Mouse (Mus musculus) kidney, embryonic 15.5 days (tissue): ENCODE results near the gene Tmem39a. TPM values are rescaled to one million over a fixed set of nuclear protein-coding genes. Genes with fewer than 3 reads are reported as not detected.

Experiments
- ATAC-seq: fragments of 200-750 bp; cut with Nextera tagmentation; replicated peaks from 2 replicates; pipeline ENCODE4 v1.8.0; 2017; ENCODE audit warnings: moderate TSS enrichment; ENCODE audit not compliant: low FRiP score
- H3K27ac ChIP-seq: fragments of 300-500 bp; sonication (generic); 2 replicates; pipeline ENCODE4 v1.5.1; 2015; ENCODE audit warnings: mild to moderate bottlenecking, inconsistent platforms
- H3K27me3 ChIP-seq: fragments of 300-500 bp; sonication (generic); 2 replicates; pipeline ENCODE4 v1.6.1; 2015; ENCODE audit warnings: inconsistent platforms
- H3K36me3 ChIP-seq: fragments of 300-500 bp; sonication (generic); 2 replicates; pipeline ENCODE4 v1.6.1; 2015; ENCODE audit warnings: inconsistent platforms
- H3K4me1 ChIP-seq: fragments of 300-500 bp; sonication (generic); 2 replicates; pipeline ENCODE4 v1.6.1; 2015; ENCODE audit warnings: inconsistent platforms
- H3K4me2 ChIP-seq: fragments of 300-500 bp; sonication (generic); 2 replicates; pipeline ENCODE4 v1.6.1; 2015; ENCODE audit warnings: moderate library complexity, mild to moderate bottlenecking, inconsistent platforms
- H3K4me3 ChIP-seq: fragments of 300-500 bp; sonication (generic); replicated peaks from 2 replicates; pipeline ENCODE4 v1.5.1; 2015; ENCODE audit warnings: mild to moderate bottlenecking, inconsistent platforms
- H3K9ac ChIP-seq: fragments of 300-500 bp; sonication (generic); 2 replicates; pipeline ENCODE4 v1.6.1; 2015; ENCODE audit warnings: mild to moderate bottlenecking, inconsistent platforms
- H3K9me3 ChIP-seq: fragments of 300-500 bp; sonication (generic); replicated peaks from 2 replicates; pipeline ENCODE4 v1.6.1; 2016; ENCODE audit warnings: inconsistent platforms
- WGBS: fragments of 180-500 bp; shearing (Covaris S2); methylation state at CpG from one replicate; pipeline ENCODE4 v1.1.7; 2015; ENCODE audit warnings: mixed read lengths; 5-methylcytosine and 5-hydroxymethylcytosine counted together
- polyA plus RNA-seq: library from polyadenylated mRNA; unstranded; fragments of >200 nt; fragmentation: Nextera tagmentation; extraction: Ambion mirVana; gene quantifications from 2 replicates; pipeline ENCODE4 v1.2.1, GENCODE M21; 2015

The Tmem39a gene
- polyA plus RNA-seq, 1 experiment from 2014 or later: 118 TPM

- Histone ChIP-seq H3K4me3 (no peak overlapping the region), H3K9me3 (no peaks in the 10 kb centered on the region), H3K4me1 (no peaks in the 10 kb centered on the region), H3K27me3 (peaks cover 44% of the 10 kb centered on the region), H3K9ac (no peak overlapping the region), H3K4me2 (no peak overlapping the region), H3K27ac (no peak overlapping the region), H3K36me3 (no peaks in the 10 kb centered on the region)
- 83% methylated on average over 3 of the region's 3 CpGs for whole genome bisulfite sequencing
- no peak for ATAC-seq
Measured at GRCm38 (mm10) chr16:38555988-38556387, 2.5 kb upstream of the Tmem39a start.

- ATAC-seq: peak; percentile 98
- no peaks in the 10 kb centered on the region for H3K9me3 ChIP-seq
- H3K27ac ChIP-seq: peak overlapping the region; percentile 88
- peak overlapping the region; percentile 83 for H3K4me3 ChIP-seq
- WGBS: 7% methylated on average over 37 of the region's 37 CpGs
- peaks cover 21% of the 10 kb centered on the region for H3K27me3 ChIP-seq
- H3K4me1 ChIP-seq: peaks cover 19% of the 10 kb centered on the region
- H3K4me2 ChIP-seq: peak overlapping the region; percentile 63
- H3K9ac ChIP-seq: peak overlapping the region; percentile 81
- peaks cover 28% of the 10 kb centered on the region for H3K36me3 ChIP-seq
Measured at GRCm38 (mm10) chr16:38562131-38562967, 3.9 kb downstream of the Tmem39a start.

- Histone ChIP-seq H3K4me2 (peak overlapping the region; percentile 63), H3K4me1 (peaks cover 19% of the 10 kb centered on the region), H3K27me3 (peaks cover 21% of the 10 kb centered on the region), H3K9me3 (no peaks in the 10 kb centered on the region), H3K4me3 (peak overlapping the region; percentile 83), H3K9ac (peak overlapping the region; percentile 81), H3K27ac (peak overlapping the region; percentile 88), H3K36me3 (peaks cover 33% of the 10 kb centered on the region)
- no peak; the same call in 1 of the 2 replicates for ATAC-seq
- WGBS: under 1% methylated on average over 25 of the region's 25 CpGs
Measured at GRCm38 (mm10) chr16:38562968-38563327, 4.5 kb downstream of the Tmem39a start.

- Histone ChIP-seq H3K9me3 (no peaks in the 10 kb centered on the region), H3K27me3 (peaks cover 18% of the 10 kb centered on the region), H3K9ac (peak overlapping the region; percentile 81), H3K36me3 (peaks cover 39% of the 10 kb centered on the region), H3K4me3 (peak overlapping the region; percentile 83), H3K4me1 (peaks cover 19% of the 10 kb centered on the region), H3K27ac (no peak overlapping the region), H3K4me2 (peak overlapping the region; percentile 63)
- 29% methylated on average over 10 of the region's 10 CpGs for WGBS
- ATAC-seq: no peak
Measured at GRCm38 (mm10) chr16:38563516-38563915, 5.0 kb downstream of the Tmem39a start.

- WGBS: 97% methylated on average over 5 of the region's 5 CpGs
- Histone ChIP-seq H3K36me3 (peaks cover 83% of the 10 kb centered on the region), H3K27me3 (no peaks in the 10 kb centered on the region), H3K9me3 (no peaks in the 10 kb centered on the region), H3K9ac (no peak overlapping the region), H3K27ac (no peak overlapping the region), H3K4me2 (no peak overlapping the region), H3K4me1 (peaks cover 19% of the 10 kb centered on the region), H3K4me3 (no peak overlapping the region)
- no peak for ATAC-seq
Measured at GRCm38 (mm10) chr16:38568192-38568591, 9.7 kb downstream of the Tmem39a start.

GRCm38 (mm10) chr16:38571481-38571880, 13.0 kb downstream of the Tmem39a start:
- H3K27me3 ChIP-seq: no peaks in the 10 kb centered on the region
- WGBS: 97% methylated on average over 3 of the region's 3 CpGs
- H3K4me3 ChIP-seq: no peak overlapping the region
- no peak overlapping the region for H3K9ac ChIP-seq
- H3K4me2 ChIP-seq: no peak overlapping the region
- ATAC-seq: no peak
- H3K9me3 ChIP-seq: no peaks in the 10 kb centered on the region
- no peak overlapping the region for H3K27ac ChIP-seq
- peaks cover 86% of the 10 kb centered on the region for H3K36me3 ChIP-seq
- H3K4me1 ChIP-seq: no peaks in the 10 kb centered on the region

- Histone ChIP-seq H3K4me3 (no peak overlapping the region), H3K27me3 (no peaks in the 10 kb centered on the region), H3K4me1 (no peaks in the 10 kb centered on the region), H3K4me2 (no peak overlapping the region), H3K9ac (no peak overlapping the region), H3K9me3 (no peaks in the 10 kb centered on the region), H3K27ac (no peak overlapping the region), H3K36me3 (peaks cover 94% of the 10 kb centered on the region)
- 91% methylated on average over 7 of the region's 7 CpGs for WGBS
- no peak for ATAC-seq
Measured at GRCm38 (mm10) chr16:38584761-38585160, 26.3 kb downstream of the Tmem39a start.

GRCm38 (mm10) chr16:38585186-38585585, 26.7 kb downstream of the Tmem39a start:
- Histone ChIP-seq H3K27ac (no peak overlapping the region), H3K36me3 (peaks cover 96% of the 10 kb centered on the region), H3K27me3 (no peaks in the 10 kb centered on the region), H3K9ac (no peak overlapping the region), H3K4me3 (no peak overlapping the region), H3K4me1 (no peaks in the 10 kb centered on the region), H3K4me2 (no peak overlapping the region), H3K9me3 (no peaks in the 10 kb centered on the region)
- WGBS: 92% methylated on average over 5 of the region's 5 CpGs
- ATAC-seq: no peak

GRCm38 (mm10) chr16:38587163-38587562, 28.7 kb downstream of the Tmem39a start:
- H3K27ac ChIP-seq: no peak overlapping the region
- no peak overlapping the region for H3K4me2 ChIP-seq
- peaks cover 94% of the 10 kb centered on the region for H3K36me3 ChIP-seq
- H3K4me3 ChIP-seq: no peak overlapping the region
- H3K9ac ChIP-seq: no peak overlapping the region
- no peaks in the 10 kb centered on the region for H3K9me3 ChIP-seq
- no peak for ATAC-seq
- no peaks in the 10 kb centered on the region for H3K4me1 ChIP-seq
- no peaks in the 10 kb centered on the region for H3K27me3 ChIP-seq
- WGBS: 91% methylated on average over 5 of the region's 5 CpGs

- Histone ChIP-seq H3K27ac (no peak overlapping the region), H3K36me3 (peaks cover 94% of the 10 kb centered on the region), H3K4me3 (no peak overlapping the region), H3K9me3 (no peaks in the 10 kb centered on the region), H3K4me2 (no peak overlapping the region), H3K4me1 (no peaks in the 10 kb centered on the region), H3K9ac (no peak overlapping the region), H3K27me3 (no peaks in the 10 kb centered on the region)
- WGBS: 92% methylated on average over 4 of the region's 4 CpGs
- no peak for ATAC-seq
Measured at GRCm38 (mm10) chr16:38587572-38587971, 29.1 kb downstream of the Tmem39a start.

GRCm38 (mm10) chr16:38591506-38591905, 33.0 kb downstream of the Tmem39a start:
- peaks cover 76% of the 10 kb centered on the region for H3K36me3 ChIP-seq
- H3K4me2 ChIP-seq: no peak overlapping the region
- WGBS: 59% methylated on average over 3 of the region's 3 CpGs
- no peaks in the 10 kb centered on the region for H3K4me1 ChIP-seq
- H3K9me3 ChIP-seq: no peaks in the 10 kb centered on the region
- H3K4me3 ChIP-seq: no peak overlapping the region
- ATAC-seq: no peak
- H3K27me3 ChIP-seq: no peaks in the 10 kb centered on the region
- H3K9ac ChIP-seq: no peak overlapping the region
- no peak overlapping the region for H3K27ac ChIP-seq

GRCm38 (mm10) chr16:38592026-38592678, 33.7 kb downstream of the Tmem39a start:
- no peaks in the 10 kb centered on the region for H3K9me3 ChIP-seq
- no peak overlapping the region for H3K9ac ChIP-seq
- H3K4me3 ChIP-seq: no peak overlapping the region
- H3K27me3 ChIP-seq: no peaks in the 10 kb centered on the region
- no peak for ATAC-seq
- no peak overlapping the region for H3K27ac ChIP-seq
- WGBS: 85% methylated on average over 12 of the region's 12 CpGs
- H3K4me1 ChIP-seq: no peaks in the 10 kb centered on the region
- H3K4me2 ChIP-seq: no peak overlapping the region
- peaks cover 70% of the 10 kb centered on the region for H3K36me3 ChIP-seq
